Mouse (Mus musculus): Measurements from ENCODE around the gene Tbx15. TPM values are rescaled to one million over a fixed set of nuclear protein-coding genes. Genes with fewer than 3 reads are reported as not detected.

The Tbx15 gene
- polyA plus RNA-seq, 1 experiment: 3.0 TPM

- no peak for DNase-seq
- 6% methylated on average over 15 of the region's 15 CpGs for WGBS
- TF ChIP-seq POLR2A (IDR thresholded peaks at IDR 0.05; ENCODE audit: borderline replicate concordance, extremely low read depth, low read depth, low read length): no peak
- no peak for TF ChIP-seq CTCF (IDR thresholded peaks at IDR 0.05; ENCODE audit: insufficient read depth, low read length)
- peaks cover 3% of the 10 kb centered on the region; the same call in 1 of the 2 replicates for H3K4me1 ChIP-seq (ENCODE audit: control insufficient read depth, insufficient read depth, low read length)
- H3K4me3 ChIP-seq (replicated peaks; ENCODE audit: extremely low read depth, low read depth, low read length): no peak overlapping the region
Measured at GRCm38 (mm10) chr3:99254559-99255151, 14.5 kb downstream of the Tbx15 start.

DNA sequence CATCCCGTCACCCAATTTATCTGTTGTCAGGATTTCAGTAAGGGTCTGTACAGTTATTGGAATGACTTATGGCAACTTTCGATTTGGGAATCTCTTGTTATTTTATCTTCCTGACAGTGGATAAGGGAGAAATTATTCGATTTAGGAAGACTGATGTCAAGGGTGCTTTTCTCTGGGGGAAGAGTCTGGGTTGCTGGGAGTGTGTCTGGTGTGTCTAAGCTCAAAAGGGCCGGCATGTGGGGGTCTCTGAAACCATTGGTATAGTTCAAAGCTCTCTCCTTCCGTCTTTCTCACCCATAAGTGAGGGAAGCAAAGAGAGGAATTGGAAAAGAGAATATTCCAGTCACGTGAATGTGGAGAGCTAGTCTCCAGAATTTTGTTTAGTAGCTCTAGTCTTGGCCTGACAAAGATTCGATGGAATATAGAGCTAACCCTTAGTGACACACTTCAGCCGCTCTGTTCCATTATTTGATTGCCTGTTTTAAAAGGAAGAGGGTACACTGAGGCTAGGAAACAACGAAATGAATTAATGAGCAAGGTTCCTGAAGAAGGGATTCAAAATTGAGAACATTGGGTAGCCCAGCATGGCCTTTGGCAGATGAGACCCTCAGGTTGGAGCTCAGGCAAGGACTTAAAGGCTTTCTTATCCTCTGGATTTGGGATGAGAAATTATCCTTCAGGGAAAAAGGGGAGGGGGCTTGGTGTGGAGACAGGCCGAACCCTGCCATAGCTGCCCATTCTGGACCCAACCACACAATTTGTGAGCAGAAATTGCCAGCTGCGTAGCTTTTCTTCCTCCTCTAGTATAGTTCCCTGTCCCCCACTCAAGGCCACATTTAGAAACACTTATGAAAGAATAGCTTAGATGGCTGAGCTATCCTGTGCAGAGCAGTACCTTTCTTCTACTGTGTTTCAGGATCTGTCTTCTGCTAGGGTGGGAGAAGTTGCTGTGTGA is 15.5 kb downstream of the Tbx15 start:
- whole genome bisulfite sequencing: 17% methylated on average over 11 of the region's 11 CpGs
- DNase-seq: no peak

GRCm38 (mm10) chr3:99256366-99256750 is 16.2 kb downstream of the Tbx15 start:
- WGBS: 11% methylated on average over 11 of the region's 11 CpGs
- H3K4me3 ChIP-seq (replicated peaks; ENCODE audit: extremely low read depth, low read depth, low read length): no peak overlapping the region
- TF ChIP-seq POLR2A (IDR thresholded peaks at IDR 0.05; ENCODE audit: borderline replicate concordance, extremely low read depth, low read depth, low read length) (no peak), CTCF (IDR thresholded peaks at IDR 0.05; ENCODE audit: insufficient read depth, low read length) (no peak)

More for the DNA sequence above, 15.5 kb downstream of the Tbx15 start:
- Histone ChIP-seq H3K4me1 (ENCODE audit: control insufficient read depth, insufficient read depth, low read length) (peaks cover 3% of the 10 kb centered on the region; the same call in 1 of the 2 replicates), H3K4me3 (replicated peaks; ENCODE audit: extremely low read depth, low read depth, low read length) (no peak overlapping the region)
- no peak for TF ChIP-seq CTCF (IDR thresholded peaks at IDR 0.05; ENCODE audit: insufficient read depth, low read length)

DNA sequence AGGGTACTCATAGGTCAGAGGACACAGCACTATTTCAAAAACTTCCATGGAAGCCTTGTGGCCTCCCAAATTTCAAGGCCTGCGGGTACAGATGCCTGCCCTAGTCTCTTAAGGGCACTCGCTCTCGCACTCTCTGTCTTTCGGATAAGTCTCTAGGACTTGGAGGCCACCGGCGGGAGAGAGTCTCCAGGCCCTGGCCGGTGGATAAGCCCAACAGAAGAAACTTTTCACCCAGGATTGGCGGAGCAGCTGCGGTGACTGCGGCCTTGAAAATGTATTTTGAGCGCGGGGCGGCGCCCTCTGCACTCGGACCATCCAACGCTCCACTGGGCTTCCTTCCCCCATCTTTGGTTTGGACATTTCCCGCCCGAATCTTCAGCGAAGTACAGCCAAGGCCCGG is 16.6 kb downstream of the Tbx15 start:
- peaks cover 3% of the 10 kb centered on the region; the same call in 1 of the 2 replicates for H3K4me1 ChIP-seq (ENCODE audit: control insufficient read depth, insufficient read depth, low read length)
- TF ChIP-seq CTCF (IDR thresholded peaks at IDR 0.05; ENCODE audit: insufficient read depth, low read length) (no peak), POLR2A (IDR thresholded peaks at IDR 0.05; ENCODE audit: borderline replicate concordance, extremely low read depth, low read depth, low read length) (no peak)
- WGBS: 11% methylated on average over 20 of the region's 20 CpGs
- no peak for DNase-seq
- no peak overlapping the region for H3K4me3 ChIP-seq (replicated peaks; ENCODE audit: extremely low read depth, low read depth, low read length)

More at GRCm38 (mm10) chr3:99256366-99256750, 16.2 kb downstream of the Tbx15 start:
- H3K4me1 ChIP-seq (ENCODE audit: control insufficient read depth, insufficient read depth, low read length): peaks cover 3% of the 10 kb centered on the region; the same call in 1 of the 2 replicates
- DNase-seq: no peak

GRCm38 (mm10) chr3:99257586-99258577 is 17.7 kb downstream of the Tbx15 start:
- no peak for DNase-seq
- Histone ChIP-seq H3K4me1 (ENCODE audit: control insufficient read depth, insufficient read depth, low read length) (peaks cover 3% of the 10 kb centered on the region; the same call in 1 of the 2 replicates), H3K4me3 (replicated peaks; ENCODE audit: extremely low read depth, low read depth, low read length) (no peak overlapping the region)
- no peak for TF ChIP-seq POLR2A (IDR thresholded peaks at IDR 0.05; ENCODE audit: borderline replicate concordance, extremely low read depth, low read depth, low read length)
- TF ChIP-seq CTCF (IDR thresholded peaks at IDR 0.05; ENCODE audit: insufficient read depth, low read length): no peak
- 11% methylated on average over 29 of the region's 29 CpGs for WGBS

- no peaks in the 10 kb centered on the region for H3K4me1 ChIP-seq (ENCODE audit: control insufficient read depth, insufficient read depth, low read length)
- no peak overlapping the region for H3K4me3 ChIP-seq (replicated peaks; ENCODE audit: extremely low read depth, low read depth, low read length)
- TF ChIP-seq CTCF (IDR thresholded peaks at IDR 0.05; ENCODE audit: insufficient read depth, low read length): no peak
- TF ChIP-seq POLR2A (IDR thresholded peaks at IDR 0.05; ENCODE audit: borderline replicate concordance, extremely low read depth, low read depth, low read length): no peak
- 14% methylated on average over 6 of the region's 6 CpGs for WGBS
- DNase-seq: no peak
Measured at GRCm38 (mm10) chr3:99259741-99260270, 19.6 kb downstream of the Tbx15 start.

- Histone ChIP-seq H3K4me3 (replicated peaks; ENCODE audit: extremely low read depth, low read depth, low read length) (no peak overlapping the region), H3K4me1 (ENCODE audit: control insufficient read depth, insufficient read depth, low read length) (no peaks in the 10 kb centered on the region)
- no peak for TF ChIP-seq POLR2A (IDR thresholded peaks at IDR 0.05; ENCODE audit: borderline replicate concordance, extremely low read depth, low read depth, low read length)
- TF ChIP-seq CTCF (IDR thresholded peaks at IDR 0.05; ENCODE audit: insufficient read depth, low read length): no peak
- 42% methylated on average over 2 of the region's 2 CpGs for WGBS
- DNase-seq: no peak
Measured at GRCm38 (mm10) chr3:99260395-99260794, 20.2 kb downstream of the Tbx15 start.

- H3K4me3 ChIP-seq (replicated peaks; ENCODE audit: extremely low read depth, low read depth, low read length): no peak overlapping the region
- H3K4me1 ChIP-seq (ENCODE audit: control insufficient read depth, insufficient read depth, low read length): no peaks in the 10 kb centered on the region
- DNase-seq: no peak
- WGBS: 3% methylated on average over 18 of the region's 18 CpGs
- TF ChIP-seq POLR2A (IDR thresholded peaks at IDR 0.05; ENCODE audit: borderline replicate concordance, extremely low read depth, low read depth, low read length): no peak
- TF ChIP-seq CTCF (IDR thresholded peaks at IDR 0.05; ENCODE audit: insufficient read depth, low read length): no peak
Measured at GRCm38 (mm10) chr3:99261371-99261791, 21.2 kb downstream of the Tbx15 start.

Measured in lung, adult 2 months (tissue).